Mouse (Mus musculus): ENCODE data around the gene Clcn2. TPM values are rescaled to one million over a fixed set of nuclear protein-coding genes. Genes with fewer than 3 reads are reported as not detected.
"Not testable (repeated sequence)": the region's sequence is repeated elsewhere in the genome, so short reads cannot be mapped to it uniquely, and the experiment has no call there.

The Clcn2 gene
- polyA plus RNA-seq, 1 experiment, result 2.1 TPM

DNA sequence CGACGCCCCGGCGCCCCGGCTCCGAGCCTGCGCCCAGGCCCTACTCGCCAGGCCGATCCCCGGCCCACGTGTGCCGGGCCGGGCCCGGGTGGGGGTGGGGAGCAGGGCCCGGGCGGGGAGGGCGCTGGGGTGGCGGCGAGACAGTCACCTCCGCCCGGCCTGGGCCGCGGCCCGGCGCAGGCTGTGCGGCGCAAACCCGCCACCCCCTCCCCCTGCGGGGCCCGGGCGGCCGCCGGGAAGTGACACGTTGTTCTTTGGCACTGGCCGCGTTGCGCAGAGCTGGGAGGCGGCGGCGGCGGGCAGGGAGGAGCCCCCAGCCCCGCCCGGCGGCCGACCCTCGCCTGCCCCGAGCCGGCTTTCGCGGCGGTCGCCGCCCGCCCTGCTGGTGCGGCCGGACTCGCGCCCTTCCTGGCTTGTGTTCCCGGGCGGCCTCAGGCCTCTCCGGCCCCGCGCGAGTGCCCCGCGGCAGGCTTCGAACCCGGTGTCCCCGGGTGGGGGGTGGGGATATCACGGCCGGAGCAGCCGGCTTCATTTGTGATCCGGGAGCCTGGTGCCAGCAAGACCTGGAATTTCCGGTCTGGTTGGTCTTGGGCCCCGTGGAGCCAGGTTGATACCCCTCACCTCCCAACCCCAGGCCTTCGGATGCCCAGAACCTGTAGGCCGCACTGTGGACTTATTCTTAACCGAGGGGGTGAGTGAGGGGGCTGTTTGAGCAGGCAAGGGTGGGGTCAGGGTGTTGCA, 44.4 kb downstream of the Clcn2 start:
- Histone ChIP-seq H3K9me3 (no peaks in the 10 kb centered on the region), H3K4me1 (peaks cover 54% of the 10 kb centered on the region), H3K36me3 (replicated peaks; ENCODE audit: low read length) (peaks cover 42% of the 10 kb centered on the region), H3K4me3 (replicated peaks) (peak overlapping the region; percentile 96), H3K27me3 (replicated peaks) (no peaks in the 10 kb centered on the region)
- no peak for TF ChIP-seq FLI1 (IDR thresholded peaks at IDR 0.05; ENCODE audit: low read length)
- no peak for TF ChIP-seq GATA1 (IDR thresholded peaks at IDR 0.05; ENCODE audit: borderline replicate concordance, low read length)

DNA sequence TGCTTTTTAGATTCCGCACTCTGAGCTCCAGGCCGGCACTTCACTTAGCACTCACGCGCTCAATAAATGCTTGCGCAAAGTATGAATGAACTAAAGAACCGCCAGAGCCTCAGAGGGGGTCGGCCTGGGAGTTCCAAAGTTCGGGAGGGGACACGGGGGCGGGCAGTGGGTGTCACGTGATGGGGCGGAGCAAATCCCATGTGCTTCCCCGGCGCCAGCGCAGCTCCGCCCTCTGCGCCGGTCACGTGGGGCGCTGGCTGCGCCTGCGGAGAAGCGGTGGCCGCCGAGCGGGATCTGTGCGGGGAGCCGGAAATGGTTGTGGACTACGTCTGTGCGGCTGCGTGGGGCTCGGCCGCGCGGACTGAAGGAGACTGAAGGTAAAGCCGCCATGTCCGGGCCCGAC, 45.0 kb downstream of the Clcn2 start:
- Histone ChIP-seq H3K4me3 (replicated peaks) (peak overlapping the region; percentile 96), H3K27me3 (replicated peaks) (no peaks in the 10 kb centered on the region), H3K4me1 (peaks cover 47% of the 10 kb centered on the region), H3K9me3 (no peaks in the 10 kb centered on the region), H3K36me3 (replicated peaks; ENCODE audit: low read length) (peaks cover 36% of the 10 kb centered on the region)
- no peak for TF ChIP-seq FLI1 (IDR thresholded peaks at IDR 0.05; ENCODE audit: low read length)
- no peak for TF ChIP-seq GATA1 (IDR thresholded peaks at IDR 0.05; ENCODE audit: borderline replicate concordance, low read length)

DNA sequence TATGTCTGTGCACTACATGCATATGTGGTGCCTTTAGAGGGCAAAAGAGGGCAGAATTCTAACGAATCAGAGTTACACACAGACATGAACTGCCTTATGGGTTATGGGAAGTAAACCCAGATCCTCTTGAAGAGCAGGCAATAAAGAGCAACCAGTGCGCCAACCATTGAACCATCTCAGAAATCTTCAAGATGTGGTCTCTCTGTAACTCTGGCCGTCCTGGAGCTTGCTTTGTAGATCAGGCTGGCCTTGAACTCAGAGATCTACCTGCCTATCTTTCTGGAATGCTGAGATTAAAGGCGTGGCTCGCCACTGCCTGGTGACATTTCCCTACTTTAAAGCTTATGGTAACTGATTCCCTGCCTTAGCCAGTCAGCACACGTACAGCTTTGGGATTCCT, 45.7 kb downstream of the Clcn2 start:
- peaks cover 30% of the 10 kb centered on the region for H3K36me3 ChIP-seq (replicated peaks; ENCODE audit: low read length)
- no peaks in the 10 kb centered on the region for H3K27me3 ChIP-seq (replicated peaks)
- H3K9me3 ChIP-seq, result no peaks in the 10 kb centered on the region
- H3K4me3 ChIP-seq (replicated peaks), result peak overlapping the region; percentile 96
- H3K4me1 ChIP-seq, result peaks cover 41% of the 10 kb centered on the region
- TF ChIP-seq FLI1 (IDR thresholded peaks at IDR 0.05; ENCODE audit: low read length) (no peak), GATA1 (IDR thresholded peaks at IDR 0.05; ENCODE audit: borderline replicate concordance, low read length) (no peak)

DNA sequence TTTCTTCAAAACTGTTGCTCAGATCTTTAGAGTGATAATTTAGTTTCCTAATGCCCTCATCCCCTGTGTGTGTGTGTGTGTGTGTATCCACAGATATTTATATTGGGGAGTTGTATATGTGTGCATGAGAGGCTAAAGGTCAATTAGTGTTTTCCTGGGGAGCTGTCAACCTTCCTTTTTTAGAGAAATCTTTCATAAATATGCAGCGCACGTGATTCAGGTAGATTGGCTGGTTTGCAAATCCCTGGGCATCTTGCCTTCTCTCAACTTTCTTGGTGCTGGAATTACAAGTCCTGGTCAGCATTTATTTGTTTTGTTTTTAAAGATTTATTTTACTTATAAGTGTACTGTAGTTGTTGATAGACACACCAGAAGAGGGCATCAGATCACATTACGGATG, 47.3 kb downstream of the Clcn2 start:
- H3K9me3 ChIP-seq, result no peaks in the 10 kb centered on the region
- H3K36me3 ChIP-seq (replicated peaks; ENCODE audit: low read length), result peaks cover 14% of the 10 kb centered on the region
- peaks cover 25% of the 10 kb centered on the region for H3K4me1 ChIP-seq
- H3K4me3 ChIP-seq (replicated peaks), result no peak overlapping the region
- H3K27me3 ChIP-seq (replicated peaks), result no peaks in the 10 kb centered on the region
- TF ChIP-seq FLI1 (IDR thresholded peaks at IDR 0.05; ENCODE audit: low read length) (no peak), GATA1 (IDR thresholded peaks at IDR 0.05; ENCODE audit: borderline replicate concordance, low read length) (no peak)

DNA sequence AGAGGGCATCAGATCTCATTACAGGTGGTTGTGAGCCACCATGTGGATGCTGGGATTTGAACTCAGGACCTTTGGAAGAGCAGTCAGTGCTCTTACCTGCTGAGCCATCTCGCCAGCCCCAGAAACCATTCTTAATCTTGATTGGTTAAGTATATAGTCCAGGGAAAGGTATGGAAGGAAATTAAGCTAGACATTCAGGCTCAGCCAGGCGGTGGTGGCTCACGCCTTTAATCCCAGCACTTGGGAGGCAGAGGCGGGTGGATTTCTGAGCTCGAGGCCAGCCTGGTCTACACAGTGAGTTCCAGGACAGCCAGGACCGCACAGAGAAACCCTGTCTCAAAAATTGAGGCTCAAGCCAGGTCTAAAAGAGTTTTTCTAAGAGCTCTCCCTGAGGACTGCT, 49.5 kb downstream of the Clcn2 start, which contains the start of gene Eif4g1:
Gene Eif4g1, plus strand, starts transcription at position 301 of the 400 bp plus-strand sequence.
- not testable (repeated sequence) for H3K4me3 ChIP-seq (replicated peaks); H3K9me3 ChIP-seq; H3K27me3 ChIP-seq (replicated peaks); H3K4me1 ChIP-seq
- peaks cover 17% of the 10 kb centered on the region for H3K36me3 ChIP-seq (replicated peaks; ENCODE audit: low read length)

DNA sequence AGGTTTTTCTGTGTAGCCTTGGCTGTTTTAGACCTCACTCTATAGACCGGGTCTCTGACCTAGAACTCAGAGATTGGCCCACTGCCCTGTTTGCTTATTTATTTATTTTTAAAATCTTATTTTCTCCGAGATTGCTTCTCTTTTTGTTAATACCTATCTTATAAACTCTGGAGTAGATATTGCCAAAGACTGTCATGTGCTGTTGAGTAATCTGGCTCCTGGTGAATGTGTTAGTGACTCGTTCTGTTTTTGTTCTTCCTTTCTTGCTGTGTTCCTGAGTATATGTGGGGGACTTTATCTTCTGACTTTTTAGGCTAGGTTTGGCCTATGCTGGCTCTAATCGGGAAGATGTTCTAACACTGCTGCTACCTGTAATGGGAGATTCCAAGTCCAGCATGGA, 59.9 kb downstream of the Clcn2 start:
- Histone ChIP-seq H3K36me3 (replicated peaks; ENCODE audit: low read length) (peaks cover 96% of the 10 kb centered on the region), H3K4me1 (peaks cover 7% of the 10 kb centered on the region), H3K4me3 (replicated peaks) (no peak overlapping the region), H3K9me3 (no peaks in the 10 kb centered on the region), H3K27me3 (replicated peaks) (no peaks in the 10 kb centered on the region)
- TF ChIP-seq FLI1 (IDR thresholded peaks at IDR 0.05; ENCODE audit: low read length) (no peak), GATA1 (IDR thresholded peaks at IDR 0.05; ENCODE audit: borderline replicate concordance, low read length) (no peak)

DNA sequence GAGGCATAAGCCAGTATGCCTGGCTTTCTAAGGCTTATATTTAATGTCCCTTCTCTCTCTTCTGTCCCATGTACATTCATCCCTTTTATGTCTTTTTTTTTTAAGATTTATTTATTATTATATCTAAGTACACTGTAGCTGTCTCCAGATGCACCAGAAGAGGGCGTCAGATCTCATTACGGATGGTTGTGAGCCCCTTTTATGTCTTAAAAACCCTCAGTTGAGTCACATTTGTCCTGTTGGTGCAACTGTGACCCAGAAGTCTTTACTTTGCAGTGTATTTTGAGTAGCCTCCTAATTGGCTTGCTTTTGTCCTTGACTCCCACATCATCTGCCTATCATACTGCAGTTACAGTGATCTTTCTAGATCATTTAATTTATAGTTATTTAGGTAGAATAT, 64.2 kb downstream of the Clcn2 start:
- TF ChIP-seq FLI1 (IDR thresholded peaks at IDR 0.05; ENCODE audit: low read length) (no peak), GATA1 (IDR thresholded peaks at IDR 0.05; ENCODE audit: borderline replicate concordance, low read length) (no peak)
- H3K27me3 ChIP-seq (replicated peaks), result peaks cover under 1% of the 10 kb centered on the region
- H3K36me3 ChIP-seq (replicated peaks; ENCODE audit: low read length), result peaks cover 54% of the 10 kb centered on the region
- H3K9me3 ChIP-seq, result no peaks in the 10 kb centered on the region
- H3K4me3 ChIP-seq (replicated peaks), result no peak overlapping the region
- peaks cover 20% of the 10 kb centered on the region for H3K4me1 ChIP-seq

Other genes with a start within 250 kb of the Clcn2 start
- 5.9 and 9.1 TPM in 2 replicates for gene Eif2b5, start 218.9 kb downstream of the Clcn2 start, polyA plus RNA-seq (2012; ENCODE audit: insufficient read depth, low replicate concordance)
- gene Dvl3, start 200.8 kb downstream of the Clcn2 start, polyA plus RNA-seq (2012; ENCODE audit: insufficient read depth, low replicate concordance), result 21.1 and 45.9 TPM in 2 replicates
- 49.0 and 228 TPM in 2 replicates for gene Ap2m1, start 182.3 kb downstream of the Clcn2 start, polyA plus RNA-seq (2012; ENCODE audit: insufficient read depth, low replicate concordance)
- gene Abcf3, start 169.2 kb downstream of the Clcn2 start, polyA plus RNA-seq (2012; ENCODE audit: insufficient read depth, low replicate concordance), result 24.1 TPM in 1 of 2 replicates, not detected in the other
- gene Vwa5b2, start 128.3 kb downstream of the Clcn2 start, polyA plus RNA-seq (2012; ENCODE audit: insufficient read depth, low replicate concordance), result not detected in 2 replicates
- 5.4 and 20.7 TPM in 2 replicates for gene Eef1akmt4, start 106.2 kb downstream of the Clcn2 start, polyA plus RNA-seq (2012; ENCODE audit: insufficient read depth, low replicate concordance)
- not detected in 2 replicates for gene Gm49333, start 106.1 kb downstream of the Clcn2 start, polyA plus RNA-seq (2012; ENCODE audit: insufficient read depth, low replicate concordance)
- gene Alg3, start 106.0 kb downstream of the Clcn2 start, polyA plus RNA-seq (2012; ENCODE audit: insufficient read depth, low replicate concordance), result 15.2 and 24.9 TPM in 2 replicates
- 2.3 and 5.9 TPM in 2 replicates for gene Camk2n2, start 96.5 kb downstream of the Clcn2 start, polyA plus RNA-seq (2012; ENCODE audit: insufficient read depth, low replicate concordance)
- 0.48 TPM in 1 of 2 replicates, not detected in the other for gene Ece2, start 87.9 kb downstream of the Clcn2 start, polyA plus RNA-seq (2012; ENCODE audit: insufficient read depth, low replicate concordance)
- gene Psmd2, start 66.1 kb downstream of the Clcn2 start, polyA plus RNA-seq (2012; ENCODE audit: insufficient read depth, low replicate concordance), result 33.0 and 128 TPM in 2 replicates
- 247 and 739 TPM in 2 replicates for gene Eif4g1, start 49.4 kb downstream of the Clcn2 start, polyA plus RNA-seq (2012; ENCODE audit: insufficient read depth, low replicate concordance)
- 7.9 and 8.6 TPM in 2 replicates for gene Fam131a, start 24.5 kb downstream of the Clcn2 start, polyA plus RNA-seq (2012; ENCODE audit: insufficient read depth, low replicate concordance)
- gene Polr2h, start 81 bp downstream of the Clcn2 start, polyA plus RNA-seq (2012; ENCODE audit: insufficient read depth, low replicate concordance), result 2.9 TPM in 1 of 2 replicates, not detected in the other
- not detected in 2 replicates for gene Chrd, start 15.4 kb upstream of the Clcn2 start, polyA plus RNA-seq (2012; ENCODE audit: insufficient read depth, low replicate concordance)
- not detected in 2 replicates for gene Thpo, start 16.8 kb upstream of the Clcn2 start, polyA plus RNA-seq (2012; ENCODE audit: insufficient read depth, low replicate concordance)